10 mouse cellular contexts compared by ENCODE assay signal in the genomic region with DNA sequence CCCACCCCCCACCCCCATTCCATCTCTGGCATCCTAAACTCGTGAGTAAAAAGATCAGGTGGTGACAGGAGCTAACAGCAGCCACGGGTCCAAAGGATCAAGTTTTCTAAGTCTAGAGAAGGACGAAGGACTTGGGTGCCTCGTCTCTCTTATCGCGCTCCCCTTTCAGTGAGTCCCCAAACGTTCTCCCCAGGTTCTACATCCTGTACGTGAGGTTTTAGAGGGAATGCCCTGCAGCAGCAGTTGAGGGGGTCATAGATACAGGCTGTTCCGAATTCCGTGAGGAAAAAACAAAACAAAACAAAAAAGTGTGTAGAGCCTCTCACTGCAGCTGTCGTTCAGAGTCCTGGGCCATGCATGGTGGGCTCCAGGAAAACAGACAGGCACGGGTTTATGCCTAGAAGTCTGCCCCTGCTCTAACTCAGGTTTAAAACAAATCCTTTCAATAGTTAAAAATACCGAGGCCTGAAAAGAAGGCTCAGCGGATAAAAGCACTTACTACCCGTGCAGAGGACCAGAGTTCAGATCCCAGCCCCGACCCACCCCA. TPM values are rescaled to one million over a fixed set of nuclear protein-coding genes. Genes with fewer than 3 reads are reported as not detected.
DNase-seq lines count a peak whose midpoint lies in the region; ATAC-seq lines count a peak whose summit lies in the region.
"Had no signal": no experiment of that assay in that cellular context is flagged by ENCODE, and none has a peak within 500 bp of the region (broad histone marks: within the 10 kb centered on the region; RNA-seq: fewer than 3 reads in every experiment).

No protein-coding gene starts in this region.

- ATAC-seq in heart, embryonic 14.5 days (ENCODE audit: insufficient number of reproducible peaks, insufficient read depth, low FRiP score, low read depth), result no peak
- no peak for ATAC-seq in hindbrain, embryonic 13.5 days (ENCODE audit: low FRiP score)
- no peak for ATAC-seq in midbrain, embryonic 11.5 days (ENCODE audit: low FRiP score)

- H3K27ac ChIP-seq in heart, embryonic 14.5 days (replicated peaks in 1 of 2; ENCODE audit: control insufficient read depth in 1 of 2, insufficient read depth in 1 of 2, low read depth in 2 of 2, low read length in 2 of 2), result no peak overlapping the region
- H3K27ac ChIP-seq in hindbrain, embryonic 13.5 days, result no peak overlapping the region
- H3K27ac ChIP-seq in midbrain, embryonic 11.5 days (ENCODE audit: low read depth, low read length), result no peak overlapping the region
- H3K27ac ChIP-seq: macrophage had no signal

- DNase-seq in heart, postnatal 36 days, result no peak
- peak; percentile 41 for DNase-seq in embryo, embryonic 10.5 days (ENCODE audit: low spot score)
- DNase-seq in midbrain, embryonic 11.5 days (ENCODE audit: low spot score, missing footprints), result peak; percentile 91
- no peak for DNase-seq in spleen, adult 18-20 months
- DNase-seq in cerebellum, adult 9-10 months, result no peak
- DNase-seq in kidney, postnatal 10 days, result no peak

- no peaks in the 10 kb centered on the region for H3K36me3 ChIP-seq in heart, embryonic 14.5 days (ENCODE audit: control insufficient read depth, insufficient read depth, low read length)
- no peaks in the 10 kb centered on the region for H3K36me3 ChIP-seq in hindbrain, embryonic 13.5 days
- H3K36me3 ChIP-seq in midbrain, embryonic 11.5 days (ENCODE audit: control insufficient read depth, insufficient read depth, low read length), result no peaks in the 10 kb centered on the region

- peak overlapping the region; percentile 69 for H3K9ac ChIP-seq in heart, embryonic 14.5 days (ENCODE audit: low read length)
- H3K9ac ChIP-seq in hindbrain, embryonic 13.5 days, result no peak overlapping the region
- H3K9ac ChIP-seq in midbrain, embryonic 11.5 days (ENCODE audit: low read length), result no peak overlapping the region; the same call in 1 of the 2 replicates

- H3K4me2 ChIP-seq in heart, embryonic 14.5 days (ENCODE audit: low read length), result peak overlapping the region; percentile 89
- H3K4me2 ChIP-seq in hindbrain, embryonic 13.5 days, result peak overlapping the region; percentile 50
- peak overlapping the region; percentile 51 for H3K4me2 ChIP-seq in midbrain, embryonic 11.5 days

- no peaks in the 10 kb centered on the region for H3K27me3 ChIP-seq in heart, embryonic 14.5 days (ENCODE audit: control insufficient read depth, insufficient read depth, low read length)
- H3K27me3 ChIP-seq in hindbrain, embryonic 13.5 days, result peaks cover 88% of the 10 kb centered on the region
- peaks cover 30% of the 10 kb centered on the region for H3K27me3 ChIP-seq in midbrain, embryonic 11.5 days (ENCODE audit: control insufficient read depth, insufficient read depth, low read length)
- H3K27me3 ChIP-seq: CH12.LX had no signal

- intact Hi-C loops in heart, postnatal 36 days (cut with DNase I), result no loop called here

- peaks cover 7 to 12% of the 10 kb centered on the region in 2 experiments; a peak in 3 of 4 replicates for H3K4me1 ChIP-seq in heart, embryonic 14.5 days (ENCODE audit: control insufficient read depth in 2 of 2, insufficient read depth in 2 of 2, low read length in 2 of 2)
- peaks cover 12% of the 10 kb centered on the region for H3K4me1 ChIP-seq in hindbrain, embryonic 13.5 days (replicated peaks)
- peaks cover 13% of the 10 kb centered on the region for H3K4me1 ChIP-seq in midbrain, embryonic 11.5 days (ENCODE audit: control insufficient read depth, insufficient read depth, low read length)

- 3% methylated on average over 16 of the region's 16 CpGs for WGBS in heart, embryonic 14.5 days
- 6% methylated on average over 16 of the region's 16 CpGs for WGBS in hindbrain, embryonic 13.5 days
- WGBS in midbrain, embryonic 11.5 days, result 4% methylated on average over 16 of the region's 16 CpGs

- no peaks in the 10 kb centered on the region for H3K9me3 ChIP-seq in heart, embryonic 14.5 days (ENCODE audit: control insufficient read depth, low read length)
- no peaks in the 10 kb centered on the region for H3K9me3 ChIP-seq in hindbrain, embryonic 13.5 days
- H3K9me3 ChIP-seq in midbrain, embryonic 11.5 days (ENCODE audit: control insufficient read depth, low read length), result no peaks in the 10 kb centered on the region

- peak overlapping the region; percentile 21 to 46 for H3K4me3 ChIP-seq in heart, embryonic 14.5 days (ENCODE audit: control insufficient read depth in 1 of 2, insufficient read depth in 1 of 2, low read depth in 1 of 2, low read length in 2 of 2)
- peak overlapping the region; percentile 29; the same call in 1 of the 2 replicates for H3K4me3 ChIP-seq in hindbrain, embryonic 13.5 days
- peak overlapping the region; percentile 26; the same call in 1 of the 2 replicates for H3K4me3 ChIP-seq in midbrain, embryonic 11.5 days (ENCODE audit: low read depth, low read length)

RNA-seq across cellular contexts. Expression of gene Fbxw4, which starts 16.7 kb away (rescaled TPM):
- 4.1 and 6.3 TPM in 2 replicates for polyA plus RNA-seq in heart, embryonic 14.5 days (2014; fragmentation: Nextera tagmentation; extraction: Ambion mirVana)
- total RNA-seq in heart, postnatal 36 days (2021), result 10 to 100 TPM; 28.1 to 29.4 TPM
- 3.6 and 4.2 TPM in 2 replicates for polyA plus RNA-seq in hindbrain, embryonic 13.5 days (2015; fragmentation: Nextera tagmentation; extraction: Ambion mirVana)
- 2.4 and 3.2 TPM in 2 replicates for polyA plus RNA-seq in midbrain, embryonic 11.5 days (2014; fragmentation: Nextera tagmentation; extraction: Ambion mirVana)

Comparison
In these comparisons a context has a peak if more than half of its experiments do, and no peak if none do; other contexts are left out.
1. DNase-seq: peak in embryo, embryonic 10.5 days (single experiment) and midbrain, embryonic 11.5 days (single experiment); none in heart, postnatal 36 days (0 of 2), spleen, adult 18-20 months (0 of 2), cerebellum, adult 9-10 months (single experiment) and kidney, postnatal 10 days (single experiment).
2. Peak in every context shown above with its lines, with median percentiles within 50 percentile points of each other: H3K4me2 ChIP-seq and H3K4me3 ChIP-seq.